Comparison of ENCODE assay signal across 22 mouse cellular contexts in genomic region chr14:79844306-79844705, GRCm38 (mm10).
DNase-seq lines count a peak whose midpoint lies in the region; ATAC-seq lines count a peak whose summit lies in the region.
"Had no signal": no experiment of that assay in that cellular context is flagged by ENCODE, and none has a peak within 500 bp of the region (broad histone marks: within the 10 kb centered on the region; RNA-seq: fewer than 3 reads in every experiment).

No protein-coding gene starts in this region.

- H3K36me3 ChIP-seq in heart, embryonic 10.5 days: no peaks in the 10 kb centered on the region
- H3K36me3 ChIP-seq in midbrain, embryonic 11.5 days (ENCODE audit: control insufficient read depth, insufficient read depth, low read length): no peaks in the 10 kb centered on the region
- no peaks in the 10 kb centered on the region for H3K36me3 ChIP-seq in midbrain, embryonic 14.5 days (ENCODE audit: control insufficient read depth, insufficient read depth, low read length)
- H3K36me3 ChIP-seq: embryonic facial prominence, embryonic 12.5 days; forebrain, embryonic 12.5 days; forebrain, embryonic 15.5 days; hindbrain, embryonic 13.5 days had no signal

- no peak overlapping the region for H3K27ac ChIP-seq in heart, embryonic 10.5 days
- no peak overlapping the region for H3K27ac ChIP-seq in midbrain, embryonic 11.5 days (ENCODE audit: low read depth, low read length)
- no peak overlapping the region for H3K27ac ChIP-seq in midbrain, embryonic 14.5 days (replicated peaks; ENCODE audit: low read depth, low read length)
- H3K27ac ChIP-seq: embryonic facial prominence, embryonic 12.5 days; forebrain, embryonic 12.5 days; forebrain, embryonic 15.5 days; heart, adult 2 months; hindbrain, embryonic 13.5 days had no signal

- H3K27me3 ChIP-seq in heart, embryonic 10.5 days (ENCODE audit: insufficient read depth, poor library complexity, severe bottlenecking): no peaks in the 10 kb centered on the region
- peaks cover 37% of the 10 kb centered on the region for H3K27me3 ChIP-seq in midbrain, embryonic 11.5 days (ENCODE audit: control insufficient read depth, insufficient read depth, low read length)
- H3K27me3 ChIP-seq in midbrain, embryonic 14.5 days (ENCODE audit: control insufficient read depth, insufficient read depth, low read length): peaks cover 26% of the 10 kb centered on the region
- H3K27me3 ChIP-seq: embryonic facial prominence, embryonic 12.5 days; forebrain, embryonic 15.5 days; hindbrain, embryonic 13.5 days had no signal

- ATAC-seq in cerebellum, adult (ENCODE audit: insufficient number of reproducible peaks, low FRiP score, low TSS enrichment): 0 out of 2 replicates have a peak, but pooled peaks have one; percentile 13
- ATAC-seq in midbrain, embryonic 11.5 days (ENCODE audit: low FRiP score): no peak
- no peak for ATAC-seq in midbrain, embryonic 14.5 days (ENCODE audit: low FRiP score, low TSS enrichment)
- ATAC-seq: activated CD4-positive, CD25-positive, alpha-beta regulatory T cell, adult 4 months; forebrain, embryonic 15.5 days; hindbrain, embryonic 16.5 days; inflammation-experienced regulatory T-cells, adult 6 months; intestine, embryonic 16.5 days had no signal

- no peaks in the 10 kb centered on the region for H3K9me3 ChIP-seq in heart, embryonic 10.5 days
- no peaks in the 10 kb centered on the region for H3K9me3 ChIP-seq in midbrain, embryonic 11.5 days (ENCODE audit: control insufficient read depth, low read length)
- no peaks in the 10 kb centered on the region for H3K9me3 ChIP-seq in midbrain, embryonic 14.5 days (ENCODE audit: control insufficient read depth, low read length)
- H3K9me3 ChIP-seq: embryonic facial prominence, embryonic 12.5 days; forebrain, embryonic 12.5 days; forebrain, embryonic 15.5 days; hindbrain, embryonic 13.5 days had no signal

- no peak overlapping the region for H3K4me3 ChIP-seq in heart, embryonic 10.5 days
- H3K4me3 ChIP-seq in midbrain, embryonic 11.5 days (ENCODE audit: low read depth, low read length): no peak overlapping the region
- H3K4me3 ChIP-seq in midbrain, embryonic 14.5 days (replicated peaks; ENCODE audit: low read depth, low read length): no peak overlapping the region
- H3K4me3 ChIP-seq: embryonic facial prominence, embryonic 12.5 days; erythroblast, embryonic 14.5 days; forebrain, embryonic 12.5 days; forebrain, embryonic 15.5 days; heart, adult 2 months; hindbrain, embryonic 13.5 days had no signal

- H3K4me2 ChIP-seq in midbrain, embryonic 11.5 days: no peak overlapping the region
- no peak overlapping the region for H3K4me2 ChIP-seq in midbrain, embryonic 14.5 days (ENCODE audit: low read length)
- H3K4me2 ChIP-seq: embryonic facial prominence, embryonic 12.5 days; forebrain, embryonic 12.5 days; forebrain, embryonic 15.5 days; heart, embryonic 11.5 days; hindbrain, embryonic 13.5 days had no signal

- no peak for DNase-seq in cerebellum, adult 9-10 months
- peak; percentile 56 for DNase-seq in heart, adult 11 months
- DNase-seq in heart, embryonic 10.5 days (ENCODE audit: low spot score): no peak
- peak; percentile 70 for DNase-seq in midbrain, embryonic 11.5 days (ENCODE audit: low spot score, missing footprints)
- no peak for DNase-seq in midbrain, embryonic 14.5 days
- DNase-seq: adrenal gland, adult 8-10 months; adrenal gland, postnatal 25 days; cerebellum, adult 2 months; cerebellum, postnatal 14 days; gastrocnemius, postnatal 25 days; heart, adult 2 months had no signal

- no peak overlapping the region for H3K9ac ChIP-seq in midbrain, embryonic 11.5 days (ENCODE audit: low read length)
- H3K9ac ChIP-seq in midbrain, embryonic 14.5 days (replicated peaks; ENCODE audit: low read length): no peak overlapping the region
- H3K9ac ChIP-seq: embryonic facial prominence, embryonic 12.5 days; forebrain, embryonic 12.5 days; forebrain, embryonic 15.5 days; hindbrain, embryonic 13.5 days had no signal

- 83% methylated on average over 5 of the region's 5 CpGs for WGBS in heart, embryonic 10.5 days
- 68% methylated on average over 5 of the region's 5 CpGs for WGBS in midbrain, embryonic 11.5 days
- WGBS in midbrain, embryonic 14.5 days: 52% methylated on average over 5 of the region's 5 CpGs

- no peaks in the 10 kb centered on the region for H3K4me1 ChIP-seq in heart, embryonic 10.5 days
- peaks cover 26% of the 10 kb centered on the region for H3K4me1 ChIP-seq in midbrain, embryonic 11.5 days (ENCODE audit: control insufficient read depth, insufficient read depth, low read length)
- H3K4me1 ChIP-seq in midbrain, embryonic 14.5 days (ENCODE audit: control insufficient read depth, insufficient read depth, low read length): peaks cover 14% of the 10 kb centered on the region
- H3K4me1 ChIP-seq: embryonic facial prominence, embryonic 12.5 days had no signal

Comparison
In these comparisons a context has a peak if more than half of its experiments do, and no peak if none do; other contexts are left out.
1. DNase-seq: peak in heart, adult 11 months (single experiment) and midbrain, embryonic 11.5 days (single experiment); none in cerebellum, adult 9-10 months (single experiment), heart, embryonic 10.5 days (single experiment) and midbrain, embryonic 14.5 days (single experiment).